Mouse (Mus musculus): ENCODE measurements around the gene Hebp1.

Hebp1 gene

GRCm38 (mm10) chr6:135197921-135198532 is at the start of gene Hebp1, which contains the start of gene Fam234b:
TSS of gene Hebp1 (minus strand) at chr6:135198022.
TSS of gene Fam234b (plus strand) at chr6:135197977.
- peak; percentile 83 for DNase-seq

- DNase-seq = no peak
Measured at GRCm38 (mm10) chr6:135245586-135245985, 47.8 kb upstream of the Hebp1 start.

- DNase-seq = no peak
Measured at GRCm38 (mm10) chr6:135240361-135240760, 42.5 kb upstream of the Hebp1 start.

GRCm38 (mm10) chr6:135238211-135238610 is 40.4 kb upstream of the Hebp1 start:
- DNase-seq = no peak

- DNase-seq = no peak
Measured at GRCm38 (mm10) chr6:135237326-135237725, 39.5 kb upstream of the Hebp1 start.

GRCm38 (mm10) chr6:135236576-135236975 is 38.8 kb upstream of the Hebp1 start:
- no peak for DNase-seq

- DNase-seq = no peak
Measured at GRCm38 (mm10) chr6:135235742-135236141, 37.9 kb upstream of the Hebp1 start.

- peak; percentile 76 for DNase-seq
Measured at GRCm38 (mm10) chr6:135232443-135233182, 34.8 kb upstream of the Hebp1 start.

- no peak for DNase-seq
Measured at GRCm38 (mm10) chr6:135230586-135230985, 32.8 kb upstream of the Hebp1 start.

GRCm38 (mm10) chr6:135228465-135228941 is 30.7 kb upstream of the Hebp1 start:
- peak; percentile 60 for DNase-seq

- DNase-seq = peak; percentile 61
Measured at GRCm38 (mm10) chr6:135223786-135224416, 26.1 kb upstream of the Hebp1 start.

GRCm38 (mm10) chr6:135219916-135220315 is 22.1 kb upstream of the Hebp1 start:
- no peak for DNase-seq

GRCm38 (mm10) chr6:135218330-135218729 is 20.5 kb upstream of the Hebp1 start:
- DNase-seq = no peak

- no peak for DNase-seq
Measured at GRCm38 (mm10) chr6:135212666-135213065, 14.8 kb upstream of the Hebp1 start.

- no peak for DNase-seq
Measured at GRCm38 (mm10) chr6:135211169-135211568, 13.3 kb upstream of the Hebp1 start.

- no peak for DNase-seq
Measured at GRCm38 (mm10) chr6:135206909-135207308, 9.1 kb upstream of the Hebp1 start.

GRCm38 (mm10) chr6:135205802-135206201 is 8.0 kb upstream of the Hebp1 start:
- DNase-seq = no peak

- DNase-seq = no peak
Measured at GRCm38 (mm10) chr6:135204869-135205268, 7.0 kb upstream of the Hebp1 start.

- DNase-seq = peak; percentile 52
Measured at GRCm38 (mm10) chr6:135203737-135204136, 5.9 kb upstream of the Hebp1 start.

- DNase-seq = no peak
Measured at GRCm38 (mm10) chr6:135202668-135203067, 4.8 kb upstream of the Hebp1 start.

GRCm38 (mm10) chr6:135200122-135200957 is 2.5 kb upstream of the Hebp1 start:
- no peak for DNase-seq

- no peak for DNase-seq
Measured at GRCm38 (mm10) chr6:135198726-135199125, 904 bp upstream of the Hebp1 start.

GRCm38 (mm10) chr6:135197446-135197845 is 376 bp downstream of the Hebp1 start:
- DNase-seq = no peak
